Mouse (Mus musculus): Measurements from ENCODE around the gene Cdh23.

GRCm38 (mm10) chr10:60262386-60262785, 433.9 kb downstream of the Cdh23 start:
- TF ChIP-seq GATA1 (IDR thresholded peaks at IDR 0.05; ENCODE audit: borderline replicate concordance, low read length) (no peak), FLI1 (IDR thresholded peaks at IDR 0.05; ENCODE audit: low read length) (no peak)
